Mouse (Mus musculus) gastrocnemius, postnatal 4 days (tissue): Measurements from ENCODE around the gene Guca1a. TPM values are rescaled to one million over a fixed set of nuclear protein-coding genes. Genes with fewer than 3 reads are reported as not detected.
A peak's percentile ranks its signal among the peaks of the same experiment; 100 is the strongest.
"Not testable (repeated sequence)": the region's sequence is repeated elsewhere in the genome, so short reads cannot be mapped to it uniquely, and the experiment has no call there.

Source experiments
- DNase-seq, 2 experiments: peaks; one replicate each; pipeline ENCODE4 v3.0.0; 2021 to 2022; ENCODE audit warnings: low spot score in 2 of 2, mixed read lengths in 2 of 2
- total RNA-seq, 2 experiments: library from RNA; stranded (reverse); gene quantifications; 2 replicates each; pipeline ENCODE4 v1.2.3; 2021

Guca1a gene
- total RNA-seq, 2 experiments from 2014 or later = 0.96 to 1.5 TPM

DNA sequence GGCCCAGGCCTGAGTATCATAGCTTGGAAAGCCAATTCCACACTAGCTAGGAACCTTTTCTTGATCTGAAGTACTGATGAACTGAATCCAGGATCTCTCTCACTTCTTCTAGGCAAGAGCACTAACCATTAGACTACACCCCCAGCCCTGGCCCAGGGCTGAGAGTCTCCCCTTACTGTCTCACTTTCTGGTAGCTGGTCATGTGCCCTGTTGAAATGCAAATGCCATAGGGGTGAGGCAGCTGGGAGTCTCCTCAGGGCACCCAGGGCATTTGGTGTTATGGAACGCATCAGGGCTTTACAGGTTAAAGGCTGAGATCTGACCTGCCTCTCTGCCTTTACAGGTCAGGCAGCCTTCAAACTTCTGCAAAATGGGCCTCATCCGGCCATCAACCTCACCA, 19.8 kb upstream of the Guca1a start:
- no peak for DNase-seq

DNA sequence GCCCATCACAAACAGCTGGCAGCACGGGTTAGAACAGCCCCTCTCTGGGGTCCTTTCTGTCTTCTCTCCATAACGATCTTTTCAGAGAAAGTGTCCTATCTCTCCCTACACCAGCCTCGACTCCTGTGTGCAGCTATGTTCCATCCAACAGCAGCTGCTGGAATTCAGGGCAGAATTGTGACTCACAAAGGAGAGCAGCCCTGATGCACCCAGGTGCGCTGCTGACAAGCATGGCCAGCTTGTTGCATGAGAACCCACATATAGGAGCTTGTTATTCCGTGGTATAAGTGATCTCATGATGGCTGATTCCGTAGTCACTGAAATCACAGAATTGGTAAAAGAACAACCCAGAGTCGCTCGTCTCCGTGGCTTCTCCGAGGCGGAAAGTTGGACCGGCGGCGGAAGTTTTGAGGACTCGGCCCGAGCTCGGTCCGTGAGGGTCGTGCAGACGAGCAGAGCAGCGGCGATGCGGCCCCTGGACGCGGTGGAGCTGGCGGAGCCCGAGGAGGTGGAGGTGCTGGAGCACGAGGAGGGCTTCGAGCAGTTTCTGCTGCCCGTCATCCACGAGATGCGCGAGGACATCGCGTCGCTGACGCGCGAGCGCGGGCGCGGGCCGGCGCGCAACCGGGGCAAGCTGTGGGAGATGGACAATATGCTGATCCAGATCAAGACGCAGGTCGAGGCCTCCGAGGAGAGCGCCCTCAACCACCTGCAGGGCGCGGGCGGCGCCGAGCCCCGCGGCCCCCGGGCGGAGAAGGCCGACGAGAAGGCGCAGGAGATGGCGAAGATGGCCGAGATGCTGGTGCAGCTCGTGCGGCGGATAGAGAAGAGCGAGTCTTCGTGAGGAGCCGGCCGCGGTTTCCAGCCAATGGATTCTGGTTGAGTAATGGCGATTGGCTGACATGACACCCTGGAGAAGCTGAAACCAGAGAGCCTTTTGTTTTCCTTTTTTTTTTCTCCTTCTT, 9.8 kb upstream of the Guca1a start:
- not testable (repeated sequence) for DNase-seq

DNA sequence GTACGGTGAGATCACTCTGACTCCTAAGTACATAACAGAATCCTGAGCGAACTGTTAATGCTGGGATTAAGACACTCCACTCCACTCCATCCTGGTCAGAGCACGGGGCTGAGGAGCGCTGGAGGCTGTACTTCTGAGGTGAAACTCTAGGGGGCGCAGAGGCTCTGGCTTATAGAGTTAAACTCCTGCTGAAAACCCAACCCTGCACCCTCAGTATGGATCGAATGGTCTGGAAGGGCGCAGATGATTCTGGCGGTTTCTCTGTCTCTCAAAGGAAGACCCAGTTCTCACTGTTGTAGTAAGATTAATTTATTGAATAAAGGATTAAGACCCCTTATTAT, 8.1 kb upstream of the Guca1a start:
- peak; percentile 49 to 58 for DNase-seq

DNA sequence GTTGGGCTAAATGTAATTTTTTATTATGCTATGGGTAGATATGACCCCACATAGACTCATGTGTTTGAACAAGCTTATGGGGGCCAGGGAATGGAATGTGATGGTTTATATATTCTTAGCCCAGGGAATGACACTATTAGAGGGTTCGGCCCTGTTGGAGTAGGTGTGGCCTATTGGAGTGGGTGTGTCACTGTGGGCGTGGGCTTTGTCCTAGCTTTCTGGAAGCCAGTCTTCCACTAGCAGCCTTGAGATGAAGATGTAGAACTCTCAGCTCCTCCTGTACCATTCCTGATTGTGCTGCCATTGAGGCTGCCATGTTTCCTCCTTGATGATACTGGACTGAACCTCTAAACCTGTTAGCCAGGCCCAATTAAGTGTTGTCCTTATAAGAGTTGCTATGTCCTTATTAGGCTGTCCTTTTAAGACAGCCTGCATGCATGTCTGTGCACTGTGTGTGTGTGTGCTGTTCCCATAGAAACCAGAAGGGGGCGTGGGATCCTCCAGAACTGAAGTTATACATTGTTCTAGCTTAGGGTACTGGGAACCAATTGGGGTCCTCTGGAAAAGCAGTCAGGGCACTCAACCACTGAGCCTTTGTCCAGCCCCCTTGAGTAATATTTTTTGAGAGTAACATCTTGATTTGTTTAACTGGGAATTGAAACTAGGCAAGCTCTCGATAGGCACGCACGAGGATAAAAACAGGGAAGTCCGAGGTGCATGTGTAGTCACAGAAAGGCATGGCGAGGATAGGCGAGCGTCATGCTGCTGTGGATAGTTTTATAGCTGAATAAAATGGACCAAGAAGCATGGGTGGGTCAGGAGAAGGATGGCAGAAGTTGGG, 7.6 kb upstream of the Guca1a start:
- no peak for DNase-seq

DNA sequence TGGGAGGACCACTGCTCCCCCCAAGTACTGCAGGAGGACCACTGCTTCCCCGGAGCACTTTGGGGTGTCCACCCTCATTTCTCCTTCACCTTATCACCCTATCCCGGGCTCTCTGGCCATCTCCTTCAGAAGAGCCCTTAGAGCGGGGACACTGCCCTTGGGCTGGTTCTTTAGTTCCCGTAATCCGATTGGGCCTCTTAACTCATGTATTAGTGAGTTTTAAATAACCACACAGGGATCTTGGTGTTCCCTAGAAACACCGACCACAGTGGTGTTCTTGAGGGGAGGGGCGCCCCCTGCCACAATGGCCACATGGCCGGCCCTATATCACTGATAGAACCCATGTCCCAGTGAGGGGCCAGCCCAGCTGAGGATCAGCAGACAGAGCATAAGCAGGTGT, 1.3 kb downstream of the Guca1a start:
- no peak for DNase-seq

DNA sequence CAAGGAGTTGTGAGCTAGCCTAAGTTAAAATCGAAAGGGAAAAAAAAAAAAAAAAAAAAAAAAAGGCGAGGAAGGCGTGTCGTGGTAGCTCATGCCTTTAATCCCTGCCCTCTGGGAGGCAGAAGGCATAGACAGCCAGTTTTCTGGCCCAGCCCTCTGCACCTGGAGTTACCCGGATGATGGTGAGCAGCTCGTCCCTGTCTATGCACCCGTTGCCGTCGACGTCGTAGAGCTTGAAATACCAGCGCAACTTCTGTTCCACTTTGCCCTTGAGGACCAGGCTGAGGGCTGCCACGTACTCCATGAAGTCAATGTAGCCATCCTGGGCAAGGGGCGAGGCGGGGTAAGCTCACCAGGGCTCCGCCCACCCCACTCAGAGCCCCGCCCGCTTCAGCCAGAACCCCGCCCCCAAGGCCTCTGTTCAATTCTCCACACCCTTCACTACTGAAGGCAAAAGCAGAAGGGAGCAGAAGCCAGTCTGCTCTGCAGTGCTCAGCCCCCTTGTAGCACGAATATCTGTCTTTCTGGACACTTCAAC, 4.9 kb downstream of the Guca1a start:
- peak; percentile 35 to 48 for DNase-seq

DNA sequence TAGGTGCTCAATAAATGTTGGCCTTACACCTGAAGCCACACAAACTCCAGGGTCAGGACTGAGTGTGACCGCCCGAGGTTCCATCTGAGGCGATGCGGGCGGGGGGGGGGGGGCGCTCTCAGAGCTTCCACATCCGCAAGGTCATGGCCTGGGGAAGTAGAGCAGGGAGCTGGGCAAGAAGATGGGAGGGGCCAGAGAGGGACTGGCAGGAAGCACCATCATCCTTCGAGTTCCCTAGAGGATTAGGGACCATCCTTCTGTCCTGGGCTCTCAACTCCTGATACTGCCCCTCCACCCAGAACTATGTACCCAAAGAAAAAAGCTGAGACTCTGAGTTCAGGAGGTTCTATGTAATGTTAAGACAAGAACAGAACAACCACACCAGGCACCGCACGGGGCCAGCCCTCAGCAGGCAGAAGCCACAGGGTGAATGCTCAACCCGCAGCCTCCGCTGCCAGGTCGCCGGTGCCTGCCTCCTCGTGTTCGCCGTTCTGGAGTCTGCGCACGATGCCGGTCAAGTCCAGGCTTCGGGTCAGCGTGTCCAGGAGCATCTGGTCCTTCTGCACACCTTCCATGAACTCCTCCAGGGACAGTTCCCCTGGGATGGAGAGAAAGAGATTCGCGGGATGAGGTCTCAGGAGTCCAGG, 6.0 kb downstream of the Guca1a start:
- DNase-seq = no peak

DNA sequence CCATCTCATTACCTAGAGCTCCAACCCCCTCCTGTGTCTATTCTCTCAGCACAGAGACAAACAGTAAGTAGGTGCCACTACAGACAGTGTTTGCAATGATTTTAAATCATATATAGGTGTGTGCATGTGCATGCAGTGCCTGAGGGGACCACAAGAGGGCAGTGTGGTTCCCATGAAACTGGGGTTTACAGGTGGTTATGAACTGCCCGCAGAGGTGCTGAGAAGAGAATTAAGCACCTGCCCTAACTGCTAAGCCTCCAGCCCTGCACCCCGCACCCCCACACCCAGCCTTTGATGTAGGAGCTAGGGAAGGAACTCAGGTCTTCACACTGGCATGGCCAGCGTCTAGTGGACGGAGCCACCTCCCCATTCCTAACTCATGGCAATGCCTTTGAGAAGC, 13.7 kb downstream of the Guca1a start:
- no peak for DNase-seq

DNA sequence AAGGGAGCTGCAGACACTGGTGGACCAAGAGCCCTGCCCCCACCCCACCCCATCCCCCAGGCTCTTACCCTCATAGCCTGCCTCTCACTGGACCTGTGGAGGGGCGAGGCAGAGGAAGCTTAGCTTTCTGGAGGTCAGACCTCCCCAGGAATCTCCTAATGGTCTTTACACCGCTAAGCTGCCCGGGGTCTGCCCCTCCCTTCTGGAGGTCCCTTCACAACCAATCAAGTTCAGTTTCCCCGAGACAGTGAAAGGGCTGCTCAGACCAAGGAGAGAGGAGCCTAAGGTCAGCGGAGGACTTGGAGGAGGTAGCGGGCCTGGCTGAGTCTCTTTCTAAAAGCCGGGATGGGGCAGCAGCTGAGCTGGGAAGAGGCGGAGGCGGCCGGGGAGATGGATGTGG, 15.2 kb downstream of the Guca1a start, which contains the start of gene Guca1b:
TSS of gene Guca1b (plus strand) at position 249 of the 400 bp plus-strand sequence.
- DNase-seq = no peak

- no peak for DNase-seq
Observed at GRCm38 (mm10) chr17:47384064-47384463, 16.3 kb downstream of the Guca1a start.

GRCm38 (mm10) chr17:47383266-47383665, 17.1 kb downstream of the Guca1a start:
- no peak for DNase-seq

GRCm38 (mm10) chr17:47381917-47382316, 18.5 kb downstream of the Guca1a start:
- DNase-seq = no peak

DNA sequence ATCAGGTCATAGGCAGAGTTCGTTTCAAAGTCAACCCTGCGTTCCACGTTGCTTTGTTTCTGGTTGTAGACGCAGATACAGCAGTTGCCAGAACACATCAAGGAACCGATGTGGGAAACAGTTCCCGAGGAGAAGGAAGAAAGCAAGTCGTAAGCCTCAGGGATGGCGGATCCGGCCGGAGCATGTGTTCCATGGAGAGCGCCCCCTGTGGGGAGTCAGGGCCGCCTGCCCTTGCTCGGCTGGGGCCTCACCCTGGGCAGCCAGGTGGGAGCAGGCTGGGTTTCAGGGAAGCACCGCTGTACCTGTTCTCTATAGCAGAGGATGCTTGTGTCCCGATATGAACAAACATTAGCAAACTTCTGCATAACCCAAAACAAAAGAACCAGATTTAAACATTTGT, 22.3 kb downstream of the Guca1a start:
- DNase-seq = no peak

DNA sequence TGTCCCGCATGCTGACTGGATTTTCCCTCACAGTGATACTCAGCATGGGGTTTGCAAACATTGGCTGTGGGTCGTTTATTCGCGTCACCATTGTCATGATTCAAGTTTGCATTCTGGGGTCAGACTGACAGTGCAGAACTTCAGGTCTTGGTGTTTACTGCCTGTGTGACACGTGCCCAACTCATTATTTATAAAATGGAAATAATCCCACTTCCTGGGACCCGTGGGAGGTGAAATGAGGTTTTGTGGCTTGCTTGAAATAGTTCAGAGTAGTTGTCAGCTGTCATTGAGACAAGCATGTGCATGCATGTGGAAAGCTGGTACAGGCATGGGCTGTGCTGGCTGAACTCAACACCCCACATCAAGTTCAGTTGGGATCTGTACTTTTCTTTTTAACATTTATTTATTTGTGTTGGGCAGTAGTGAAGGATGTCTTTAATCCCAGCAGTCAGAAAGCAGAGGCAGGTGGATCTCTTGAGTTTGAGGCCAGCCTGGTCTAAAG, 23.6 kb downstream of the Guca1a start:
- DNase-seq = no peak

DNA sequence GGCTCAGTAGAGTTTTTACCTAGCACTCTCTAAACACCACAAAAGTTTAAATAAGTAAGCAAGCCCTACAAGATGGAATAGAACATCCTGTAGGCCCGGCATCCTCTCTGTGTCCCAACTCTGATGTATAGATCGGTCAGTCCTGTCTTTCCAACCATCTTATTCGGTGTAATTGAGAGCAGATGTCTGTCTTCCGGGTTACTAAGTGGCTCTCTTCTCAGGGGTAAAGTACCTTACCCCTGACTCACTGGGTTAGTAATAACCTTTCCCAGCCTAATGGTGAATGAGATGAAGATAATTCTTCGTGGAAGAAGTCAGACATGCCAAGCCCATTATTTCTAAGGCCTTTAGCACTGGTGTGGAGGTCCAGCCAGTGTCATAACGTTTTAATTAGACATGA, 26.4 kb downstream of the Guca1a start:
- DNase-seq = no peak

DNA sequence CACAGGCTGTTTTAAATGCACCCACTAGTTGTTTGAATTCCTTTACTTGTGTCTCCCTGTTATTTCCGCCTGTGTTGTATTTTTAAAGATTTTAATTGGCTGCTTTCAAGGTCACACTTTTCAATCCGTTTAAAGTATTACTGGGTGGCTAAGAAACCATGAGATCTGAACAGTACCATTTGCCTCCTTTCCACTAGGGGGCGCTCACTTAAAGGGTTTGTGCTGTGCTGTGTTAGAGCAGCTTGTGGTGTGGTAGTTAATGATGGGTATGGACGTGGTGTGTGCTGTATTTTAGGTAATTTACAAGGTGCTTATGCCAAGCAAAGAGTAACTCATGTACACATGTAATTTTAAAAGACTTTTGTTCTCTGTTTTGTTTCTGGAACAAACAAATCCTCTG, 28.9 kb downstream of the Guca1a start:
- DNase-seq = peak in 1 of 2 experiments; percentile 50

- DNase-seq = peak in 1 of 2 experiments; percentile 17
Observed at GRCm38 (mm10) chr17:47369087-47369443, 31.3 kb downstream of the Guca1a start.

DNA sequence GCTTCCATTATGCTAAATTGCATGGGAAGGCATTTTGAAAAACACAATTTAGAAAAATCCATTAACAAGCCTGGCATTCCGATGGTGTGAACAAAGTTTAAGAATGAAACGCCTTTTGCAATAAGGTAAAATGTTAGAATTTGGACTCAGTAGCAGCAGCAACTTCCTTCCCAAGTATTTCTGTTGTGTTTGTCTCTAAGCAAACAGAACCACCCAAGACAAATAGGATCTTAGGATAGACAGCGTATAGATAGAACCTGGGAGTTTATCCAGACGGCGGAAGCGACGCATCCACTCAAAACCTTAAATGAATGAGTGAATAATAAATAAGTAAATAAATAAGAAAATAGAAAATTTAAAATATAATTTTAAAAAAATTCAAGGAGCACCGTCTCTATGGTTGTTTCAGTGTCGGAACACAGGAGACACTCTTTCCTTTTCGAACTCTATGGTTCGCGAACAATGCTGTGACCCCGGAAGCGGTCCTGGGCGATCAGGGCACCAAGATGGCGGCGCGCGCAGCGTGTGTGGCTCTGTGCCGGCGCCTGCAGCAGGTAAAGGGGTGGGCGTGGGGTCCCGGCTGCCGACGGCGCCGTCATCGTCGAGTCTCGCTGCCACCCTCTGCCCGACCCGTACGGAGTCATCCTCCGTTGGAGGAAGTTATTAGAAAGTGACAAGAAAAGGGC, 31.8 kb downstream of the Guca1a start, which contains the start of gene Mrps10:
TSS of gene Mrps10 (plus strand) at position 487 of the 686 bp plus-strand sequence.
- DNase-seq = peak; percentile 66 to 85

DNA sequence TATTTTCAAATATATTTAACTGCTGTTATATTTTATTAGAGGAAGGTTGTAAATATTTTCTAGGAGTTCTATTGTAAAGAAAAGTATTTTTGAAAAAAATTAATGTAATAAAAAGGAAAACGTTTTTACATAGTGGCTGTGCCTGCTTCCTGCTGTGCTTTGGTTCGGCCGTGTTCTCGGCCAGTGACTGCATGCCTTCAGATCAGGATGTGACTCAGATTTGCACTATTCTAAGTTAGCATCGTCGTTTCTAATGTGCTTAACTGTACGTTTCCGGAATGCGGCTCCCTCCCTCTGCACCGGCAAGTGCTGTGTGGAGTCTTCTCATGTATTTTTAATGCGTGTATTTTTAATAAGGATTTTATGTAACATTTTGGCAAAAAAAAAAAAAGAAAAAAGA, 39.0 kb downstream of the Guca1a start:
- DNase-seq = no peak

- DNase-seq = peak in 1 of 2 experiments; percentile 43
Observed at GRCm38 (mm10) chr17:47359964-47360363, 40.4 kb downstream of the Guca1a start.
